Mouse (Mus musculus): ENCODE measurements at regions not wholly inside any gene's neighbourhood (a gene's known extent, or its start where the extent isn't known, plus 50 kb on each side); places are given as distances from the start of the nearest gene placed in this dataset.

DNA sequence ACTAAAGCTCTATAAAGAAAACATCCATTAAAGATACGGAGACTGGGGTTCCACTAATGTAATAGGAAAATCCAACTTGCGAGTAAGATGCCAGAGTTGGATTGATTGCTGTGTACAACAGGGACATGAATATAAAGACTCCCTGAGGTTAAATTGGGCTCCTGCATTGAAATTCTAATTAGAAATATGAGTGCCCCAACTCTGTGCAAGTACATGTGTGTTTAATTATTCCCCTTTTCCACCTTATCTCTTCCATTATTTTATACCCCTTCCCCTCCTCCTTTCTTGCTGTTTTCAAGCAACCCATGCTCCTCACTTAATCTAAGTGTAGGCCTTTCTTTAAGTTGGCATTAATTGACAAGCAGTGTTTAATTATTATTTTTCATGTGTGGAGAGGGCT lies 315.7 kb upstream of the G2e3 start:
- 89% methylated on average over 2 of the region's 2 CpGs for WGBS
- Histone ChIP-seq H3K9ac (ENCODE audit: low read depth, low read length) (no peak overlapping the region), H3K4me3 (replicated peaks; ENCODE audit: low read depth, low read length) (no peak overlapping the region), H3K4me2 (ENCODE audit: low read length) (no peak overlapping the region), H3K27me3 (ENCODE audit: insufficient read depth, low read length) (no peaks in the 10 kb centered on the region), H3K4me1 (replicated peaks; ENCODE audit: insufficient read depth, low read length) (no peaks in the 10 kb centered on the region), H3K27ac (no peak overlapping the region), H3K9me3 (replicated peaks; ENCODE audit: low read length) (no peaks in the 10 kb centered on the region), H3K36me3 (ENCODE audit: insufficient read depth, low read length) (no peaks in the 10 kb centered on the region)
- TF ChIP-seq CTCF (IDR thresholded peaks at IDR 0.05; ENCODE audit: low read depth): no peak
- ATAC-seq (replicated peaks; ENCODE audit: low FRiP score, low read depth) (no peak), DNase-seq (ENCODE audit: low spot score) (no peak)

DNA sequence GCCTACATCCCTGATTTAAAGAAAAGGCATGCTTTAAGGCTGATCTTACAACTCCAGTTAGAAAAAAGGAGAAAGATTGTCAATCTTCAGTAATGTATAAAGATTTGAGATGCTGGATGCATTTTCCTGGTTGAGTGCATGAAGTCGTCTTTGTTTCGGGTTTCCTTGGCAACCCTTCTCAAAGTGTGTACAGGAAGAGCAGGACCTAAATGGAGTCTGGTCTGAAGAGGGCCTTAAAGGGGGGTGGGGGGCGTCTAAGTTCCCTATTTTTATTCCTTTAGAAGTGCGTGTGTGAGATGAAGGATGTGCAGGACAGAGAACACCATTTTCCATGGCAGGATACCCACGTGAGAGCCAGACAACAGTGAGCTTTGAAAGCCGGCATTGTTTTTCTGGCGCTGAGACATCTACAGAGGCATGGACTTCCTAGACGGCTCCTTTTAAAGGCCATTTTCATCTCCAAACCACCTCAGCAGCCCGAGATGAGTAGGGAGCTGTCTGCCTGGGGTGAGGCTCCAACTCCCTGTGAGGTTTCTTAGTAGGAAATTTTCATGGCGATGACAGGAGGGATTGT lies 319.2 kb upstream of the G2e3 start:
- ATAC-seq (replicated peaks; ENCODE audit: low FRiP score, low read depth) (no peak), DNase-seq (ENCODE audit: low spot score) (no peak)
- no peaks in the 10 kb centered on the region for H3K4me1 ChIP-seq (replicated peaks; ENCODE audit: insufficient read depth, low read length)
- WGBS: 51% methylated on average over 10 of the region's 10 CpGs
- no peaks in the 10 kb centered on the region for H3K27me3 ChIP-seq (ENCODE audit: insufficient read depth, low read length)
- TF ChIP-seq CTCF (IDR thresholded peaks at IDR 0.05; ENCODE audit: low read depth): no peak
- no peak overlapping the region for H3K4me3 ChIP-seq (replicated peaks; ENCODE audit: low read depth, low read length)
- H3K4me2 ChIP-seq (ENCODE audit: low read length): no peak overlapping the region
- no peaks in the 10 kb centered on the region for H3K36me3 ChIP-seq (ENCODE audit: insufficient read depth, low read length)
- no peaks in the 10 kb centered on the region for H3K9me3 ChIP-seq (replicated peaks; ENCODE audit: low read length)
- no peak overlapping the region for H3K27ac ChIP-seq
- H3K9ac ChIP-seq (ENCODE audit: low read depth, low read length): no peak overlapping the region

- no peak overlapping the region for H3K4me2 ChIP-seq (ENCODE audit: low read length)
- no peak overlapping the region for H3K4me3 ChIP-seq (replicated peaks; ENCODE audit: low read depth, low read length)
- WGBS: 85% methylated on average over 5 of the region's 5 CpGs
- no peaks in the 10 kb centered on the region for H3K27me3 ChIP-seq (ENCODE audit: insufficient read depth, low read length)
- H3K9me3 ChIP-seq (replicated peaks; ENCODE audit: low read length): no peaks in the 10 kb centered on the region
- no peak overlapping the region for H3K27ac ChIP-seq
- H3K9ac ChIP-seq (ENCODE audit: low read depth, low read length): no peak overlapping the region
- TF ChIP-seq CTCF (IDR thresholded peaks at IDR 0.05; ENCODE audit: low read depth): no peak
- no peak for ATAC-seq (replicated peaks; ENCODE audit: low FRiP score, low read depth)
- no peaks in the 10 kb centered on the region for H3K4me1 ChIP-seq (replicated peaks; ENCODE audit: insufficient read depth, low read length)
- H3K36me3 ChIP-seq (ENCODE audit: insufficient read depth, low read length): no peaks in the 10 kb centered on the region
- no peak for DNase-seq (ENCODE audit: low spot score)
Measured at GRCm38 (mm10) chr12:51026046-51026445, 321.8 kb upstream of the G2e3 start.

GRCm38 (mm10) chr12:51025531-51025930 lies 322.3 kb upstream of the G2e3 start:
- WGBS: 76% methylated on average over 3 of the region's 3 CpGs

DNA sequence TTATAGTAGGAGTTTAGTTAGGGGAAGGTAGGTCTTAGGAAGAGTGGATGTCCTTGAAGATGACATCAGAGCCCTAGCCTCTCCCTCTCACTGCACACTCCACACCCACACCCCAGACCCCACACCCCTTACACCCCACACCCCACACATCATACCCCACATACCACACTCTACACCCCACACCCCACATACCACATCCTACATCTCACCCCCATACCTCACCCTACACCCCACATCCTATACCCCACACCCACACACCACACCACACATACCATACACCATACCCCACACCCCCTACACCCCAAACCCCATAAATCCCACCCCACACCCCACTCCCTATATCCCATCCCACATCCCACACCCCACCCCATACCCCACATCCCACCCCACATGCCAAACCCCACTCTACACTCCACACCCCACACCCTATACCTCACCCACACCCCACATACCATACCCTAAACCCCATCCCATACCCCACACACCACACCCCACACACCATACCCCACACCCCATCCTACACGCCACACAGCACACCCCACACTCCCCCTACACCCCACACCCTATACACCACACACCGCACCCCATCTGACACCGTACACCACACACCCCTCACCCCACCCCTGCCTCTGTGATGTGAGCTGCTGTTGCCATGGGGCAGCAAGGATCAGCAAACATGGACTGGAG lies 323.7 kb upstream of the G2e3 start:
- Histone ChIP-seq H3K36me3 (ENCODE audit: insufficient read depth, low read length) (no peaks in the 10 kb centered on the region), H3K4me1 (replicated peaks; ENCODE audit: insufficient read depth, low read length) (no peaks in the 10 kb centered on the region), H3K4me3 (replicated peaks; ENCODE audit: low read depth, low read length) (no peak overlapping the region), H3K27ac (no peak overlapping the region), H3K9ac (ENCODE audit: low read depth, low read length) (no peak overlapping the region), H3K4me2 (ENCODE audit: low read length) (no peak overlapping the region), H3K27me3 (ENCODE audit: insufficient read depth, low read length) (no peaks in the 10 kb centered on the region), H3K9me3 (replicated peaks; ENCODE audit: low read length) (no peaks in the 10 kb centered on the region)
- TF ChIP-seq CTCF (IDR thresholded peaks at IDR 0.05; ENCODE audit: low read depth): no peak
- 88% methylated on average over 3 of the region's 3 CpGs for WGBS
- DNase-seq (ENCODE audit: low spot score) (no peak), ATAC-seq (replicated peaks; ENCODE audit: low FRiP score, low read depth) (peak; percentile 29)

More at GRCm38 (mm10) chr12:51025531-51025930, 322.3 kb upstream of the G2e3 start:
- H3K27me3 ChIP-seq (ENCODE audit: insufficient read depth, low read length): no peaks in the 10 kb centered on the region
- H3K9ac ChIP-seq (ENCODE audit: low read depth, low read length): no peak overlapping the region
- H3K4me2 ChIP-seq (ENCODE audit: low read length): no peak overlapping the region
- ATAC-seq (replicated peaks; ENCODE audit: low FRiP score, low read depth): no peak
- no peak for DNase-seq (ENCODE audit: low spot score)
- TF ChIP-seq CTCF (IDR thresholded peaks at IDR 0.05; ENCODE audit: low read depth): no peak
- H3K36me3 ChIP-seq (ENCODE audit: insufficient read depth, low read length): no peaks in the 10 kb centered on the region
- H3K4me3 ChIP-seq (replicated peaks; ENCODE audit: low read depth, low read length): no peak overlapping the region
- H3K9me3 ChIP-seq (replicated peaks; ENCODE audit: low read length): no peaks in the 10 kb centered on the region
- no peaks in the 10 kb centered on the region for H3K4me1 ChIP-seq (replicated peaks; ENCODE audit: insufficient read depth, low read length)
- H3K27ac ChIP-seq: no peak overlapping the region

DNA sequence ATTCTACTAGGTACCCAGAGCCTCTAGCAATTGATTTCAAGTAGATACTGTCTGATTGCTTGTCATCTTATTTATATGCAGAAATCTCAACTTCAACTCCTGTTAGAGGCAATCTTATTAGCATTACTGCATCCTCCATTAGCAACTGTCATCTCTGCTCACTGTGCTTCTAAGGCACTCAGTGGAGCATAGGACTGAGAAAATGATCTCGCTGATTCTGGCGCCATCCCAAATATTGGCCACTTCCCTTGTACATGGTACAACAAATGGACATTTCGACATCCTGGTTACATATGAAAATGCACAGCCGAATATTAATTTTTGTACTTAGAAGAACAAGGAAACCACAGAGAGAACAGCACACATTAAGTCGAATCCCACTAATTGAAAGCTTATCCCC lies 329.7 kb upstream of the G2e3 start:
- 89% methylated on average over 5 of the region's 5 CpGs for WGBS
- H3K36me3 ChIP-seq (ENCODE audit: insufficient read depth, low read length): no peaks in the 10 kb centered on the region
- no peak overlapping the region for H3K4me2 ChIP-seq (ENCODE audit: low read length)
- ATAC-seq (replicated peaks; ENCODE audit: low FRiP score, low read depth): no peak
- no peak for TF ChIP-seq CTCF (IDR thresholded peaks at IDR 0.05; ENCODE audit: low read depth)
- H3K9ac ChIP-seq (ENCODE audit: low read depth, low read length): no peak overlapping the region
- H3K9me3 ChIP-seq (replicated peaks; ENCODE audit: low read length): no peaks in the 10 kb centered on the region
- no peaks in the 10 kb centered on the region for H3K4me1 ChIP-seq (replicated peaks; ENCODE audit: insufficient read depth, low read length)
- DNase-seq (ENCODE audit: low spot score): no peak
- no peak overlapping the region for H3K27ac ChIP-seq
- no peak overlapping the region for H3K4me3 ChIP-seq (replicated peaks; ENCODE audit: low read depth, low read length)
- H3K27me3 ChIP-seq (ENCODE audit: insufficient read depth, low read length): no peaks in the 10 kb centered on the region

Measured in kidney, postnatal 0 days (tissue).